Mouse (Mus musculus): ENCODE results near the gene Zfp451.
"Not testable (repeated sequence)": the region's sequence is repeated elsewhere in the genome, so short reads cannot be mapped to it uniquely, and the experiment has no call there.

Gene Zfp451

GRCm38 (mm10) chr1:33757491-33758041 lies 56.8 kb downstream of the Zfp451 start, which contains the start of gene Bag2:
Gene Bag2 (minus strand): TSS chr1:33757795.
- peak; percentile 68 to 73 for DNase-seq (ENCODE audit: low spot score in 2 of 2)

- no peak for DNase-seq (ENCODE audit: low spot score in 2 of 2)
These were observed 57.4 kb downstream of the Zfp451 start for GRCm38 (mm10) chr1:33757033-33757413.

GRCm38 (mm10) chr1:33756258-33757032 lies 58.0 kb downstream of the Zfp451 start:
- DNase-seq (ENCODE audit: low spot score in 2 of 2), result no peak

GRCm38 (mm10) chr1:33755799-33756198 lies 58.6 kb downstream of the Zfp451 start:
- no peak for DNase-seq (ENCODE audit: low spot score in 2 of 2)

GRCm38 (mm10) chr1:33754965-33755735 lies 59.2 kb downstream of the Zfp451 start:
- DNase-seq (ENCODE audit: low spot score in 2 of 2), result no peak

GRCm38 (mm10) chr1:33754089-33754488 lies 60.3 kb downstream of the Zfp451 start:
- DNase-seq (ENCODE audit: low spot score in 2 of 2), result no peak

- no peak for DNase-seq (ENCODE audit: low spot score in 2 of 2)
These were observed 63.1 kb downstream of the Zfp451 start for GRCm38 (mm10) chr1:33751283-33751682.

- not testable (repeated sequence) for DNase-seq (ENCODE audit: low spot score in 2 of 2)
These were observed 64.7 kb downstream of the Zfp451 start for GRCm38 (mm10) chr1:33749709-33750108.

GRCm38 (mm10) chr1:33749109-33749508 lies 65.3 kb downstream of the Zfp451 start:
- no peak for DNase-seq (ENCODE audit: low spot score in 2 of 2)

GRCm38 (mm10) chr1:33745901-33746300 lies 68.5 kb downstream of the Zfp451 start:
- DNase-seq (ENCODE audit: low spot score in 2 of 2), result no peak

- not testable (repeated sequence) for DNase-seq (ENCODE audit: low spot score in 2 of 2)
These were observed 69.6 kb downstream of the Zfp451 start for GRCm38 (mm10) chr1:33744815-33745214.

GRCm38 (mm10) chr1:33742903-33743302 lies 71.5 kb downstream of the Zfp451 start:
- no peak for DNase-seq (ENCODE audit: low spot score in 2 of 2)

- DNase-seq (ENCODE audit: low spot score in 2 of 2), result peak; percentile 40 to 84
These were observed 75.1 kb downstream of the Zfp451 start for GRCm38 (mm10) chr1:33739302-33739701.

GRCm38 (mm10) chr1:33738681-33739278 lies 75.6 kb downstream of the Zfp451 start:
- no peak for DNase-seq (ENCODE audit: low spot score in 2 of 2)

- no peak for DNase-seq (ENCODE audit: low spot score in 2 of 2)
These were observed 76.1 kb downstream of the Zfp451 start for GRCm38 (mm10) chr1:33738281-33738680.

GRCm38 (mm10) chr1:33734001-33734685 lies 80.3 kb downstream of the Zfp451 start:
- DNase-seq (ENCODE audit: low spot score in 2 of 2), result no peak

GRCm38 (mm10) chr1:33733044-33733443 lies 81.4 kb downstream of the Zfp451 start:
- DNase-seq (ENCODE audit: low spot score in 2 of 2), result no peak

- DNase-seq (ENCODE audit: low spot score in 2 of 2), result no peak
These were observed 89.3 kb downstream of the Zfp451 start for GRCm38 (mm10) chr1:33725086-33725485.

GRCm38 (mm10) chr1:33724516-33724915 lies 89.9 kb downstream of the Zfp451 start:
- DNase-seq (ENCODE audit: low spot score in 2 of 2), result no peak

- no peak for DNase-seq (ENCODE audit: low spot score in 2 of 2)
These were observed 93.4 kb downstream of the Zfp451 start for GRCm38 (mm10) chr1:33721020-33721419.

- DNase-seq (ENCODE audit: low spot score in 2 of 2), result no peak
These were observed 94.2 kb downstream of the Zfp451 start for GRCm38 (mm10) chr1:33720231-33720630.

Measured in urinary bladder, postnatal 4 days (tissue).